Mouse (Mus musculus) hindbrain, embryonic 15.5 days (tissue): Measurements from ENCODE around the gene Nsd1. TPM values are rescaled to one million over a fixed set of nuclear protein-coding genes. Genes with fewer than 3 reads are reported as not detected.
A peak's percentile ranks its signal among the peaks of the same experiment; 100 is the strongest.

Experiments
- ATAC-seq: fragments of 200-750 bp; cut with Nextera tagmentation; 2 replicates; pipeline ENCODE4 v1.8.0; 2017; ENCODE audit warnings: low read depth, moderate number of reproducible peaks, moderate TSS enrichment; ENCODE audit not compliant: low FRiP score
- H3K27ac ChIP-seq: fragments of 300-500 bp; sonication (generic); replicated peaks from 2 replicates; pipeline ENCODE4 v1.5.1; 2015; ENCODE audit warnings: mild to moderate bottlenecking, inconsistent platforms
- H3K27me3 ChIP-seq: fragments of 300-500 bp; sonication (generic); 2 replicates; pipeline ENCODE4 v1.6.1; 2015; ENCODE audit warnings: control low read depth, inconsistent platforms
- H3K36me3 ChIP-seq: fragments of 300-500 bp; sonication (generic); 2 replicates; pipeline ENCODE4 v1.6.1; 2015; ENCODE audit warnings: control low read depth, inconsistent platforms
- H3K4me1 ChIP-seq: fragments of 300-500 bp; sonication (generic); replicated peaks from 2 replicates; pipeline ENCODE4 v1.6.1; 2015; ENCODE audit warnings: control low read depth, inconsistent platforms
- H3K4me2 ChIP-seq: fragments of 300-500 bp; sonication (generic); 2 replicates; pipeline ENCODE4 v1.6.1; 2015; ENCODE audit warnings: moderate library complexity, mild to moderate bottlenecking, inconsistent platforms
- H3K4me3 ChIP-seq: fragments of 300-500 bp; sonication (generic); 2 replicates; pipeline ENCODE4 v1.5.1; 2015; ENCODE audit warnings: mild to moderate bottlenecking, inconsistent platforms
- H3K9ac ChIP-seq: fragments of 300-500 bp; sonication (generic); 2 replicates; pipeline ENCODE4 v1.6.1; 2015; ENCODE audit warnings: inconsistent platforms
- H3K9me3 ChIP-seq: fragments of 300-500 bp; sonication (generic); 2 replicates; pipeline ENCODE4 v1.6.1; 2016; ENCODE audit warnings: control low read depth, inconsistent platforms
- WGBS: fragments of 180-500 bp; shearing (Covaris S2); methylation state at CpG from one replicate; pipeline ENCODE4 v1.1.7; 2015; 5-methylcytosine and 5-hydroxymethylcytosine counted together
- polyA plus RNA-seq: library from polyadenylated mRNA; unstranded; fragments of >200 nt; fragmentation: Nextera tagmentation; extraction: Ambion mirVana; gene quantifications from 2 replicates; pipeline ENCODE4 v1.2.1, GENCODE M21; 2015

Gene Nsd1
- polyA plus RNA-seq, 1 experiment from 2014 or later, result 49.1 TPM

DNA sequence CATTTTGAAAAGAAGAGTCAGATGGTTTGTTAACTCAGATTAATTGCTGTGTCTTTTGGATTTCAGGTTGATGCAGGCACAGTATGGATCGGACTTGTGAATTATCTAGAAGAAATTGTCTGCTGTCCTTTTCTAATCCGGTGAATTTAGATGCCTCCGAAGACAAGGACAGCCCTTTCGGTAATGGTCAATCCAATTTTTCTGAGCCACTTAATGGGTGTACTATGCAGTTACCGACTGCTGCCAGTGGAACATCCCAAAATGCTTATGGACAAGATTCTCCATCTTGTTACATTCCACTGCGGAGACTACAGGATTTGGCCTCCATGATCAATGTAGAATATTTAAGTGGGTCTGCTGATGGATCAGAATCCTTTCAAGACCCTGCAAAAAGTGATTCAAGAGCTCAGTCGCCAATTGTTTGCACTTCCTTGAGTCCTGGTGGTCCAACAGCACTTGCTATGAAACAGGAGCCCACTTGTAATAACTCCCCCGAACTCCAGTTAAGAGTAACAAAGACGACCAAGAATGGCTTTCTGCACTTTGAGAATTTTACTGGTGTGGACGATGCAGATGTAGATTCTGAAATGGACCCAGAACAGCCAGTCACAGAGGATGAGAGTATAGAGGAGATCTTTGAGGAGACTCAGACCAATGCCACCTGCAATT lies 3.7 kb downstream of the Nsd1 start:
- Histone ChIP-seq H3K9ac (peak overlapping the region; percentile 95), H3K27me3 (no peaks in the 10 kb centered on the region), H3K27ac (peak overlapping the region; percentile 93), H3K9me3 (no peaks in the 10 kb centered on the region), H3K4me1 (peaks cover 74% of the 10 kb centered on the region), H3K4me3 (peak overlapping the region; percentile 87), H3K4me2 (peak overlapping the region; percentile 90), H3K36me3 (peaks cover 17% of the 10 kb centered on the region; the same call in 1 of the 2 replicates)
- 60% methylated on average over 10 of the region's 10 CpGs for WGBS
- no peak for ATAC-seq

- H3K4me1 ChIP-seq, result 0 out of 2 replicates have a peak, but pooled peaks cover 5% of the 10 kb centered on the region
- WGBS, result 90% methylated on average over 3 of the region's 3 CpGs
- H3K9ac ChIP-seq, result no peak overlapping the region
- ATAC-seq, result no peak
- H3K36me3 ChIP-seq, result peaks cover 34% of the 10 kb centered on the region
- no peak overlapping the region for H3K27ac ChIP-seq
- no peaks in the 10 kb centered on the region for H3K9me3 ChIP-seq
- no peaks in the 10 kb centered on the region for H3K27me3 ChIP-seq
- H3K4me3 ChIP-seq, result no peak overlapping the region
- H3K4me2 ChIP-seq, result no peak overlapping the region
These were observed 14.8 kb downstream of the Nsd1 start for GRCm38 (mm10) chr13:55224364-55224763.

DNA sequence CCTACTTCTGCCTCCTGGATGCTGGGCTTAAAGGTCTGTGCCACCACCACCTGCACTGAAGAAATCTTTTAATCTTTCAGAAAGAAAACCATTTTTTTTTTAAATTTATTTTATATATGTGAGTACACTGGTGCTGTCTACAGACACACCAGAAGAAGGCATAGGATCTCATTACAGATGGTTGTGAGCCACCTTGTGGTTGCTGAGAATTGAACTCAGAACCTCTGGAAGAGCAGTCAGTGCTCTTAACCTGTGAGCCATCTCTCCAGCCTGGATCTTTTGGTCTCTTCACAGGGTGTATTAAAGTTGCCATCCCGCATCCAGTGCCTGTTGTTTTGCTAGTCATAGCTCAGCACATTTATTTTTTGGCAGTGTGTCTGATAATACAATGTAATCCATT lies 21.1 kb downstream of the Nsd1 start:
- H3K4me3 ChIP-seq, result no peak overlapping the region
- H3K9me3 ChIP-seq, result no peaks in the 10 kb centered on the region
- no peaks in the 10 kb centered on the region for H3K4me1 ChIP-seq
- H3K4me2 ChIP-seq, result no peak overlapping the region
- H3K27me3 ChIP-seq, result no peaks in the 10 kb centered on the region
- no peak for ATAC-seq
- WGBS, result 93% methylated on average over 1 of the region's 1 CpGs
- H3K36me3 ChIP-seq, result peaks cover 46% of the 10 kb centered on the region
- H3K27ac ChIP-seq, result no peak overlapping the region
- no peak overlapping the region for H3K9ac ChIP-seq

GRCm38 (mm10) chr13:55243205-55243604 lies 33.6 kb downstream of the Nsd1 start:
- Histone ChIP-seq H3K27ac (no peak overlapping the region), H3K9me3 (no peaks in the 10 kb centered on the region), H3K36me3 (peaks cover 70% of the 10 kb centered on the region), H3K4me1 (no peaks in the 10 kb centered on the region), H3K4me2 (no peak overlapping the region), H3K27me3 (no peaks in the 10 kb centered on the region), H3K9ac (no peak overlapping the region), H3K4me3 (no peak overlapping the region)
- no peak for ATAC-seq
- WGBS, result 95% methylated on average over 3 of the region's 3 CpGs

DNA sequence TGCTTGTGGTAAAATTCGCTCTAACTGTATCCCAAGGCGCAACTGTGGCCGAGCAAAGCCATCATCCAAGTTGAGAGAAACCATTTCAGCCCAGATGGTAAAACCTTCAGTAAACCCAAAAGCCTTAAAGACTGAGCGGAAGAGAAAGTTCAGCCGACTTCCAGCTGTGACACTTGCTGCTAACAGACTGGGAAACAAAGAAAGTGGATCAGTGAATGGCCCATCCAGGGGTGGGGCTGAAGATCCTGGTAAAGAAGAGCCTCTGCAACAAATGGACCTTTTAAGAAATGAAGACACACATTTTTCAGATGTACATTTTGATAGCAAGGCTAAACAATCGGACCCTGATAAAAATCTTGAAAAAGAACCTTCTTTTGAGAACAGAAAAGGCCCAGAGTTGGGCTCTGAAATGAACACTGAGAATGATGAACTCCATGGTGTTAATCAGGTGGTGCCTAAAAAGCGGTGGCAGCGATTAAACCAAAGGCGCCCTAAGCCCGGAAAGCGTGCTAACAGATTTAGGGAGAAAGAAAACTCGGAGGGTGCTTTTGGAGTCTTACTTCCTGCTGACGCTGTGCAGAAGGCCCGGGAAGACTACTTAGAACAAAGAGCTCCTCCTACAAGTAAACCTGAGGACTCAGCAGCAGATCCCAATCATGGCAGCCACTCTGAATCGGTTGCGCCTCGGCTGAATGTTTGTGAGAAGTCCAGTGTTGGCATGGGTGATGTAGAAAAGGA lies 37.9 kb downstream of the Nsd1 start:
- no peak for ATAC-seq
- no peaks in the 10 kb centered on the region for H3K27me3 ChIP-seq

GRCm38 (mm10) chr13:55249246-55249645 lies 39.7 kb downstream of the Nsd1 start:
- Histone ChIP-seq H3K4me3 (no peak overlapping the region), H3K4me1 (no peaks in the 10 kb centered on the region), H3K4me2 (no peak overlapping the region), H3K36me3 (peaks cover 37% of the 10 kb centered on the region), H3K27me3 (no peaks in the 10 kb centered on the region), H3K27ac (no peak overlapping the region), H3K9ac (no peak overlapping the region), H3K9me3 (no peaks in the 10 kb centered on the region)
- 92% methylated on average over 4 of the region's 4 CpGs for WGBS
- ATAC-seq, result no peak

More for the DNA sequence above, 37.9 kb downstream of the Nsd1 start:
- Histone ChIP-seq H3K27ac (no peak overlapping the region), H3K36me3 (peaks cover 45% of the 10 kb centered on the region), H3K9ac (no peak overlapping the region), H3K4me2 (no peak overlapping the region), H3K4me3 (no peak overlapping the region), H3K4me1 (no peaks in the 10 kb centered on the region), H3K9me3 (no peaks in the 10 kb centered on the region)
- WGBS, result 83% methylated on average over 17 of the region's 17 CpGs

GRCm38 (mm10) chr13:55252820-55253219 lies 43.2 kb downstream of the Nsd1 start:
- Histone ChIP-seq H3K9ac (no peak overlapping the region), H3K36me3 (peaks cover 12% of the 10 kb centered on the region), H3K4me2 (no peak overlapping the region), H3K27ac (no peak overlapping the region), H3K4me3 (no peak overlapping the region), H3K4me1 (no peaks in the 10 kb centered on the region), H3K9me3 (no peaks in the 10 kb centered on the region), H3K27me3 (no peaks in the 10 kb centered on the region)
- WGBS, result 90% methylated on average over 4 of the region's 4 CpGs
- ATAC-seq, result no peak

DNA sequence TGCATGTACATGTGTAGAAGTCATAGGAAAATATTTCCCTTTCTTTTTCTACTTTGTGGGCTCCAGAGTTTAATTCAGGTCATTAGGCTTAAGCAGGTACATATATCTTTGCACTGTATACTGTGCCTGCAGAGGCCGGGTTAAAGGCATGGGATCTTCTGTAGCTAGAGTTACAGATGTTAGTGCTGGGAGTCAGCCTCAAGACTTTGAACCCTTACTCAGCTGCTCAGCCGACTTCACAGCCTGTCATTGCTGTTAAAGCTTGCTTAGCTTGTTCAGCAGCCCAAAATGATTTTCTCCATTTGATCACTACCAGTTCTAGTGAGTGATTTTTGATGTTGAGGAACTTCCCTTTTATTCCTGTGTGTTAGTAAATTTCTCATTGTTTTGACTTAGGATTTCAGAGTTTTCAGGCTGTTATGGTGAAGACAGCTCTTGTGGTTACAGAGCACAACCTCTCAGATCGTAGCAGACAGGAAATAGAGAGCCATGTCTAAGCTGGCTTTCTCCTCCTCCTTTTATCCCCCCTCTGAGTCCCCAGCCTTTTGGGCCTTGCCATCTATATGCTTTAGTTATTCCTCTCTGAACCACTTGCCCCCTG lies 45.6 kb downstream of the Nsd1 start:
- Histone ChIP-seq H3K9me3 (no peaks in the 10 kb centered on the region), H3K4me2 (no peak overlapping the region), H3K36me3 (peaks cover 3% of the 10 kb centered on the region; the same call in 1 of the 2 replicates), H3K27ac (no peak overlapping the region), H3K4me1 (no peaks in the 10 kb centered on the region), H3K4me3 (no peak overlapping the region), H3K27me3 (no peaks in the 10 kb centered on the region), H3K9ac (no peak overlapping the region)
- no peak for ATAC-seq
- 86% methylated on average over 3 of the region's 3 CpGs for WGBS

- no peak overlapping the region for H3K27ac ChIP-seq
- H3K9me3 ChIP-seq, result no peaks in the 10 kb centered on the region
- H3K4me1 ChIP-seq, result no peaks in the 10 kb centered on the region
- H3K4me3 ChIP-seq, result no peak overlapping the region
- H3K4me2 ChIP-seq, result no peak overlapping the region
- peaks cover 26% of the 10 kb centered on the region for H3K36me3 ChIP-seq
- WGBS, result 96% methylated on average over 3 of the region's 3 CpGs
- H3K9ac ChIP-seq, result no peak overlapping the region
- no peak for ATAC-seq
- no peaks in the 10 kb centered on the region for H3K27me3 ChIP-seq
These were observed 49.1 kb downstream of the Nsd1 start for GRCm38 (mm10) chr13:55258651-55259050.

DNA sequence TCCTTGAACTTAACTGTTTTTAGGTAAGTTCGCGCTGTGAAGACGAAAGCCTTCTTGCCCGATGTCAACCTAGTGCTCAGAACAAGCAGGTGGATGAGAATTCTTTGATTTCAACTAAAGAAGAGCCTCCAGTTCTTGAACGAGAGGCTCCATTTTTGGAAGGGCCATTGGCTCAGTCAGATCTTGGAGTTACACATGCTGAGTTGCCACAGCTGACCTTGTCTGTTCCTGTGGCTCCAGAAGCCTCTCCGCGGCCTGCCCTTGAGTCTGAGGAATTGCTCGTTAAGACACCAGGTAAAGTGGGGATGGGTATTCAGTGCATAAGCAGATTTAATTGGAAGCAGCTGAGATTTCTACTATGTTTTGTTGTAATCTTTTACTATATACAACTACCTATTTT lies 51.9 kb downstream of the Nsd1 start:
- Histone ChIP-seq H3K36me3 (peaks cover 40% of the 10 kb centered on the region), H3K9ac (no peak overlapping the region), H3K4me3 (no peak overlapping the region), H3K27me3 (no peaks in the 10 kb centered on the region), H3K9me3 (no peaks in the 10 kb centered on the region), H3K27ac (no peak overlapping the region), H3K4me2 (no peak overlapping the region), H3K4me1 (no peaks in the 10 kb centered on the region)
- 97% methylated on average over 8 of the region's 8 CpGs for WGBS
- no peak for ATAC-seq

DNA sequence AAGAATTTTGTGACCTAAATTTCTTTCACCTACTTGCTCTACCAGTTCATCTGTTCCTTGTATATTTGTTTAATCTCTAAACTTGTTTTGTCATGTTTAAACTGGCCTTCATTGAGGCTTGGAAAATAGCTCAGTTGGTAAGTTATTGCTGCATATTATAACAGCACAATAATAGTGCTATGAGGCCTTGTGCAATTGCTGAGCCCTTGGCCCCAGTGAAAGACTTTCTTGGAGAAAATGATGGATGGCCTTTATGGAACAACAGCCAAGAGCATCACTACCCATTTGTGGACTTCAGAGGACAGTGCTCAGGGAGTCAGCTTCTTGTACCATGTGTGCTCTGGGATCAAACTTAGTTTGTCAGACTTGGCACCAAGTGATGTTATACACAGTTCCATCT lies 52.5 kb downstream of the Nsd1 start:
- H3K4me2 ChIP-seq, result no peak overlapping the region
- H3K27me3 ChIP-seq, result no peaks in the 10 kb centered on the region
- H3K27ac ChIP-seq, result no peak overlapping the region
- no peak overlapping the region for H3K9ac ChIP-seq
- no peak overlapping the region for H3K4me3 ChIP-seq
- no peaks in the 10 kb centered on the region for H3K4me1 ChIP-seq
- H3K9me3 ChIP-seq, result no peaks in the 10 kb centered on the region
- no peak for ATAC-seq
- peaks cover 40% of the 10 kb centered on the region for H3K36me3 ChIP-seq

DNA sequence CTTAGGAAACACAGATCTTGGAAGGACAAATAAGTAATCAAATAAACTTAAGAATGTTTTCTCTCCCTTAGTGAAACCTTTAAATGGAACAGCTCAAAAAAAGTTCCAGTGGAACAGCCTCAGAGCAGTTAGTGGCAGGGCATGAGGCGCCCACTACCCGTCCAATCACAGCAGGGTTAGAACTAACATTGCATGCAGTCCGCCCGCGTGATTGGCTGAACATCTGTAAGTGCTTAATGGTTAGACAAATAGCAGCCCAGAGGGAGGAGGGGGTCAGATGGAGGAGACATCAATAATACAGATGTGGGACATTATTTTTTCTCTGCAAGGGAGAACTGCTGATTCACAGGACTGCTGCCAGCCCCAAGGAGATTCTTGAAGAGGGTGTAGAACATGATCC lies 67.6 kb downstream of the Nsd1 start:
- H3K4me1 ChIP-seq, result no peaks in the 10 kb centered on the region
- no peaks in the 10 kb centered on the region for H3K27me3 ChIP-seq
- 89% methylated on average over 5 of the region's 5 CpGs for WGBS
- no peak for ATAC-seq
- no peak overlapping the region for H3K27ac ChIP-seq
- H3K9me3 ChIP-seq, result no peaks in the 10 kb centered on the region
- H3K4me2 ChIP-seq, result no peak overlapping the region
- H3K36me3 ChIP-seq, result peaks cover 48% of the 10 kb centered on the region
- no peak overlapping the region for H3K4me3 ChIP-seq
- no peak overlapping the region for H3K9ac ChIP-seq
